Mouse (Mus musculus): ENCODE measurements around the gene Ascc2.

The Ascc2 gene

GRCm38 (mm10) chr11:4637534-4638234, at the start of gene Ascc2:
Gene Ascc2, plus strand, starts transcription at chr11:4637747.
- peak; percentile 95 to 97 for DNase-seq (ENCODE audit: low spot score in 2 of 2)

DNA sequence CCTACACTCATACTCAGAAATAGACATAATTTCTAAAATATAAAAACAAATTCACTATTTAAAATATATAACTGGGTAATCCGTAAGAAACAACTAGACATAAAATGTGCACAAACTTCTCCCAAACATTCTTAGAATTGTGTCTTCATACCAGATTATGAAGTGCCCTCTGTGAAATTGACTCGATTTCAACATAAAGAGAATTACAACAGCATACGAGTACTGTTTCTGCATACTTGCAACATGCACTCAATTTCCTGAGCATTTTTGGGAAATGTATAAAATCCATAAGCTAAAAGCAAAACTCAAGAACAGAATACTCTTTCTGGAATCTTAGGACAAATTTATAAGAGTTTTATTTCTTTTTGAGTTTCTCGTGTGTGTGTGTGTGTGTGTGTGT, 45.7 kb upstream of the Ascc2 start:
- DNase-seq (ENCODE audit: low spot score in 2 of 2): no peak

DNA sequence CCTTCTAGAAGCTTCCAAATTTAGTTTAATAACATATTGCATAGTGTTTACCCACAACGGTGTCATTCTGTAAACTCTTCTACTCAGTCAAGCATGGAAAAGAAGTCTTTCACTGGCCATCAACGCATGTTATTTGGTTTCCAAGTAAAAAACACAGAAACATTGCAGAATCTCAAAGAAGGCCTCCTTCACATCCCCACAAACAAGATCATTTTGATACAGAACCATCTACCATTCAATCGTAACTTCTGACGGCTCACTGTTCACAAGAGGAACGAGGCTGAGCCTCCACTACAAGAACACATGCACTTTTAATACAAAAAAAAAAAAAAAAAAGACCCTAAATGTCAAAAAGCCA, 44.1 kb upstream of the Ascc2 start:
- no peak for DNase-seq (ENCODE audit: low spot score in 2 of 2)

DNA sequence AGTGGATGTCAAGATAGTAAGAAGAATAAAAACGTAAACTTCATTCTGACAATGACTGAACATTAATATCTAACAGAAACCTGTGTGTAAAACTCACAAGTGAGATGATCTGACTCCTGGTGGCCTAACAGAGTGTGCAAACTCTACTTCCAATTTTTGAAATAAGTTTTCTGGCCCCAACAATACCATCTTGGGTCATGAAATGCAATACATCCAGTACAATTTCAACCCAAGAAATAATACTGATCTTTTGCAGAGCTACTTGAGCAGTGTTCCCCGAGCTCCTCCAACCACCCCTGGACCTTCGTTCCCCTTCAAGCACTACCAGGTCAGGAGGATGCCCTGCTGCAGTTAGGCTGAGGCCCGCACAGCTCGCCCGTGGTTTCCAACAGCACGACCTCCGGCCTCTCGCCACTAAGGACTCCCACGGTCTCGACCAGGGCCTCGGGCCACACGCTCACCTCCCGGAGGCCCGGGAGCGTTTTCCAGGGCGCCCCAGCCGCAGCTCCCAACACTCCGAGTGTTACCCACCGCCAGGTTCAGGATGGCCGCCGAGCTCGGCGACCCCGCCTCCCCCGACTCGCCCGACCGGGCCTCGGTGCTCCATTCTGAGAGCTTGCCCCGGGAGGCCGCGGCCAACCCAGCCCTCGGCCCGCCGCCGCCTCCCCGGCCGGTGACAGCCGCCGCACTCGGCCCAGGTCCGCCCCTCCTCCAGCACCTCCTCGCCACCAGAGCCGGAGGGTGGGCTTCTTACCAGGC, 43.5 kb upstream of the Ascc2 start:
- DNase-seq (ENCODE audit: low spot score in 2 of 2): peak; percentile 47 to 51

GRCm38 (mm10) chr11:4594608-4595500, 42.7 kb upstream of the Ascc2 start, which contains the start of gene Mtmr3:
Gene Mtmr3, minus strand, starts transcription at chr11:4594863.
- DNase-seq (ENCODE audit: low spot score in 2 of 2): peak; percentile 92 to 94

GRCm38 (mm10) chr11:4598411-4598810, 39.1 kb upstream of the Ascc2 start:
- no peak for DNase-seq (ENCODE audit: low spot score in 2 of 2)

DNA sequence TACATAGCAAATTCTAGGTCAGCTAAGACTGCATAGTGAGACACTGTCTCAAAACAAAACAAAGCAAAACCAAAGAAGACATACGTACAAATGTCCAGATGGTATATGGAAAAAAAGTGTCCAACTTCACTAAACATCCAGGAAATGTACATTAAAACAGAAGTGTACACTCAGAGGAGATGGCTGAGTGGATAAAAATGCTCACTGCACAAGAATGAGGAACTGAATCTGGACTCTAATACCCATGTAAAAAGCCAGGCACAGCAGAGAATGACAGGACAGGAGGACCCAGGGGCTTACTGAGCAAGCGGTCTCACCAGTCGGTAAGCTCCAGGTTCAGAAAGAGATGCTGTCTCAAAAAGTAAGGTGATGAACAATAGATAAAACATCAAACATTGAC, 37.6 kb upstream of the Ascc2 start:
- no peak for DNase-seq (ENCODE audit: low spot score in 2 of 2)

- DNase-seq (ENCODE audit: low spot score in 2 of 2): no peak
Measured at GRCm38 (mm10) chr11:4601890-4602289, 35.7 kb upstream of the Ascc2 start.

DNA sequence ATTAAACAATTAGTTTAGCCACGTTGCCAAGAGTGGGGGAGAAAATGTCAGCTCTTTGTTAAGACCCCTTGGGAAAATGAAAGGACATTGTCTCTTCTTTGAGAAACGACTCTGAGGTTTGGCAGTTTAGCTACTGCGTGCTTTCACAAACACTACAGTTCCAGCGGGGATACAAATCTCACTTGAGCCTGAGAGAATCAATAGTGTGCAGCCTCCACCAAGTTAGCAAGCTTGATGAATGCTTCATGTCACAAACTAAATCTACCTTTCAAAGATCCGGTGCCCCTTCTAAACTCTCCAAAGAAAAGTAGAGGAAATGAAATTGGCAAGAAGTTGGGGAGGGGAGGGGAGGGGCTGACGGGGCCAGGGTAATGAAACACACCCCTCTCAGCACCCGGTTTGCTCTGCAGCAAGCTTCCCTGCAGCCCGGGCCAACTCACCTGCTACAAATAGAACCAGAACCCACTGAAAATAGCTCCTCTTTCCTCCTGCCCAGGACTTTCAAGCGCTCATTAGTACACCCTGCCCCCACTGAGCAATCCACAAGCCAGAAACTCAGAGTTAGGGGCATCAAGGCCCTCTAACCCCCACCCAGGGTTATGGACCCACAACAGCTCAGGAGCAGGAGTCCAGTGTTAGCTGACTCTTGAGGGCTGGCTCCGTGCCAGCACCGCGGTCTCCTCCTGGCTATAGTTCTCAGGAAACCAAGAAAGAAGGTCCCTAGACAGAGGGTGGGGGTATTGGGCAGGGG, 34.7 kb upstream of the Ascc2 start:
- peak; percentile 60 to 63 for DNase-seq (ENCODE audit: low spot score in 2 of 2)

- no peak for DNase-seq (ENCODE audit: low spot score in 2 of 2)
Measured at GRCm38 (mm10) chr11:4604441-4604840, 33.1 kb upstream of the Ascc2 start.

DNA sequence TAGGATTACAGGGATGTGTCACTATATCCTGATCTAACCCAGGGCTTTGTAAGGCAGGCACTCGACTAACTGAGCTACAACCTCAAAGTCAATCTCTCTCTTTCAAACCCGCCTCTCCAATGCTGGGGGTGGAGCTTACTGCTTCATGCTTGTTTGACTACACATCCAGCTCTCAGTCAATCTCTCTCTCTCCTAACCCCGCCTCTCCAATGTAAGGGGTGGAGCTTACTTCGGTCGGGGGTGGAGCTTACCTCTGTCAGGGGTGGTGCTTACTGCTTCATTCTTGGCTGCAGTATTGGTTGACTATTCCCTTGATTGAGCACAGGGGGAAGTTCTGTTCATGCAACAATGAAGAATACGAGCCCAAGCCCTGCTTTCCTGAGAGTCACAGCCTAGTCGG, 32.1 kb upstream of the Ascc2 start:
- peak in 1 of 2 experiments; percentile 43 for DNase-seq (ENCODE audit: low spot score in 2 of 2)

- DNase-seq (ENCODE audit: low spot score in 2 of 2): peak in 1 of 2 experiments; percentile 41
Measured at GRCm38 (mm10) chr11:4606541-4606940, 31.0 kb upstream of the Ascc2 start.

- DNase-seq (ENCODE audit: low spot score in 2 of 2): no peak
Measured at GRCm38 (mm10) chr11:4611904-4612303, 25.6 kb upstream of the Ascc2 start.

DNA sequence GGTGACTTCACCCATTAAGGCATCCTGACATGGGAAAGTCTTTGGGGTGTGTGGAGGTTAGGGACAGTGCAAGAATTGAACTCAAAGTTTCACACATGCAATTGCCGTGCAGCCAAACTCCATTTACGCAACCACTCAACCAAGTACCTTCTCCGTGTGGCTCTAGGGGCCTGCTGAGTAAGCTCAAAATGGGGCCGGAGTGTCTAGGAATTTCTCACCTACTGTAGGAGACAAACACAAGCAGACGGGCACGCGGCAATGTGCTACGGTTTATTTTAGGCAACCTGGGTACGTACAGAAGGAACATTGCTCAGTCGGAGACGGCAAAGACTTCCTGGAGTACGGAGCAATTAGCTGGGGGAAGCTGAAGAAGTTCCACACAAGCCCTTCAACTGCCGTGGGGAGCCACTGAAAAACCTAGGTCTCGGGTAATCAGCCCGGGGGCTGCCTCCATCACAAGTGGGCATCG, 17.5 kb upstream of the Ascc2 start, which contains the start of gene Gm11032:
TSS of gene Gm11032 (plus strand) at position 51 of the 469 bp plus-strand sequence.
- no peak for DNase-seq (ENCODE audit: low spot score in 2 of 2)

- DNase-seq (ENCODE audit: low spot score in 2 of 2): peak; percentile 68 to 81
Measured at GRCm38 (mm10) chr11:4620501-4621108, 16.9 kb upstream of the Ascc2 start.

DNA sequence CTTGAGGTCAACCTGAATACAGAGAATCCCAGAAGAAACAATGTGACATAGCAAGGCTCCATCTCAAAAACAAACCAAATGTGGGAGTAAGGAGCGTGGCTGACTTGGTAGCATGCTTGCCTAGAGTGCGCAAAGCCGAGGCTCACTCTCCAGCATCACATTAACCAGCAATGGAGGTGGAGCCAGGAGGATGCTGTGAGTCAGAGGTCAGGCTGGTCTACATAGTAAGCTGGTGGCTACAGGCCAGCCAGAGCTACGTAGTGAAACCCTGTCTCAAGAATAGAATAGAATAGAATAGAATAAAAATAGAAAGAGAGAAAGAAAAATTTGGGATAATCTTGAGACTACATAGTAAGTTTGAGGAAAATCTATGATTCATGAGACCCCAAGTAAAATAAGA, 15.7 kb upstream of the Ascc2 start:
- DNase-seq (ENCODE audit: low spot score in 2 of 2): no peak

- no peak for DNase-seq (ENCODE audit: low spot score in 2 of 2)
Measured at GRCm38 (mm10) chr11:4622442-4622986, 15.0 kb upstream of the Ascc2 start.

GRCm38 (mm10) chr11:4622997-4623396, 14.6 kb upstream of the Ascc2 start:
- no peak for DNase-seq (ENCODE audit: low spot score in 2 of 2)

GRCm38 (mm10) chr11:4625931-4626330, 11.6 kb upstream of the Ascc2 start:
- no peak for DNase-seq (ENCODE audit: low spot score in 2 of 2)

DNA sequence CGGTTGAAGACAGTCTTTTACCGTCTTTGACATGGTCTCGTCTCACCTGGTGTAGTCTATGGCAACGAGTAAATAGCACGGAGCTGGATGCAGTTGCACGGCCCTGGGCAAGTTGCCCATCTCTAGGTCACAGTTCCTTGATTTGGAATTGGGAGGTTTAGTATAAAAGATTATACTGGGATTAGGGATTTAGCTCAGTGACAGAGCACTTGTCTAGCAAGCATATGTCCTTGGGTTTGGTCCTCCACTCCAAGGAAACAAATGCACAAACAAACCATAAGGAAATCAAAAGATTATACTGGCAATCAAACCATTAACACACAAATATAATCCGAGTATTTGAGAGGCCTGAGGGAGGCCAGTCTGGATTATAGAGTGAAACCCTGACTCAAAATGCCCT, 9.9 kb upstream of the Ascc2 start:
- no peak for DNase-seq (ENCODE audit: low spot score in 2 of 2)

Data from heart, adult 9 months (tissue).